Mouse (Mus musculus) liver, postnatal 0 days (tissue): ENCODE data around the gene Chd6. TPM values are rescaled to one million over a fixed set of nuclear protein-coding genes. Genes with fewer than 3 reads are reported as not detected.

Source experiments
- ATAC-seq: fragments of 200-750 bp; cut with Nextera tagmentation; 2 replicates; pipeline ENCODE4 v1.8.0; 2017; ENCODE audit warnings: mild to moderate bottlenecking, moderate library complexity
- DNase-seq: peaks from one replicate; pipeline ENCODE4 v3.0.0-alpha.2; 2016
- H3K27ac ChIP-seq: fragments of 300-500 bp; sonication (generic); 2 replicates; pipeline ENCODE4 v1.5.1; 2014; ENCODE audit warnings: antibody characterized with exemption, moderate library complexity, mild to moderate bottlenecking, low read depth
- H3K27me3 ChIP-seq: fragments of 300-500 bp; sonication (generic); 2 replicates; pipeline ENCODE4 v1.6.1; 2014; ENCODE audit warnings: low read length, control low read depth, mixed read lengths; ENCODE audit not compliant: insufficient read depth
- H3K36me3 ChIP-seq: fragments of 300-500 bp; sonication (generic); replicated peaks from 2 replicates; pipeline ENCODE4 v1.6.1; 2014; ENCODE audit warnings: mild to moderate bottlenecking, control low read depth, low read length, moderate library complexity, mixed read lengths; ENCODE audit not compliant: insufficient read depth
- H3K4me1 ChIP-seq: fragments of 300-500 bp; sonication (generic); 2 replicates; pipeline ENCODE4 v1.6.1; 2014; ENCODE audit warnings: antibody characterized with exemption, mild to moderate bottlenecking, control low read depth; ENCODE audit not compliant: insufficient read depth
- H3K4me2 ChIP-seq: fragments of 300-500 bp; sonication (generic); 2 replicates; pipeline ENCODE4 v1.6.1; 2014; ENCODE audit warnings: low read depth, mild to moderate bottlenecking, low read length, moderate library complexity, mixed read lengths
- H3K4me3 ChIP-seq: fragments of 300-500 bp; sonication (generic); 2 replicates; pipeline ENCODE4 v1.5.1; 2014; ENCODE audit warnings: low read depth, low read length
- H3K9ac ChIP-seq: fragments of 300-500 bp; sonication (generic); replicated peaks from 2 replicates; pipeline ENCODE4 v1.6.1; 2014; ENCODE audit warnings: mild to moderate bottlenecking, moderate library complexity
- H3K9me3 ChIP-seq: fragments of 300-500 bp; sonication (generic); 2 replicates; pipeline ENCODE4 v1.6.1; 2016; ENCODE audit warnings: mild to moderate bottlenecking, control low read depth, low read length, mixed read lengths
- CTCF ChIP-seq: sonication (generic); IDR thresholded peaks from 2 replicates; pipeline ENCODE4 v1.5.1; 2016; ENCODE audit warnings: antibody characterized with exemption, low read depth
- EP300 ChIP-seq: IDR thresholded peaks from 2 replicates; pipeline ENCODE4 v1.6.1; 2016; ENCODE audit warnings: antibody characterized with exemption, low read depth, mild to moderate bottlenecking
- WGBS: fragments of 180-500 bp; shearing (Covaris S2); extraction: QIAGEN DNeasy Blood & Tissue Kit; methylation state at CpG from one replicate; pipeline ENCODE4 v1.1.7; 2014; ENCODE audit not compliant: insufficient replicate concordance; 5-methylcytosine and 5-hydroxymethylcytosine counted together
- polyA plus RNA-seq: library from polyadenylated mRNA; unstranded; fragments of >200 nt; fragmentation: Nextera tagmentation; extraction: Ambion mirVana; gene quantifications from 2 replicates; pipeline ENCODE4 v1.2.1, GENCODE M21; 2015

The Chd6 gene
- polyA plus RNA-seq, 1 experiment from 2014 or later, result 4.0 TPM

DNA sequence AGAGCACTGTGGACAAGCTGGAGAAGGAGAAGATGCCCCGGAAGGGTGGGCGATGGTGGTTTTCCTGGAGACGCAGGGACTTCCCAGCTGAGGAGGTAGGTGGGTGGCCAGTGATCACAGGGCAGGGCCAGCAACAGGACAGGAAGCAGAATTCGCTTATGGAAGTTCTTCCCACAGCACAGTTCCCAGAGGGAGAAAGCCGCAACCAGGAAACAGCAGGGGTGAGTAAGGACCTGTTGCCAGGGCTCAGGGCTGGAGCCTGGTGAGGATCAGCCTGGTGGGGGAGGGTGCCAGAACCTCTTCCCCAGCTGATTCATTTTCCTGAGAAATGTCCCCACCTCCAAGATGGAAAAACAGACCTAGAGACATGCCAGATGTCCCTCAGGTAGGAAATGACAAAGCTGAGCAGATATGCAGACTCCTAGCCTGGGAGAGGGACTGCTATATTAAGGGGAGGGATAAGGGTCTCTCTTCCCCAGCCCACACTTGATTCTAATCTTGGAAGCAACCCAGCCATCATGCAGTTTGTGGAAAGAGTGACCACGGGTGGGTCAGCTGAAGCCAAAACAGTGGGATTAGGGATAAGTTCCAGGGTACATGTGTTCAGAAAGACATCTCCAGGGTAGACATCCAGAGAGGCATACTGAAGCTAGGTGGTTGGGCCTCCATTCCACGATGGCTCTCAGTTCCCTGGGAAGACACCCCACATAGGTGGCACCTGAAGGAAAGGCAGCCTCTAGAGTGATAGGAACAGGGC is 207.0 kb downstream of the Chd6 start:
- WGBS, result 58% methylated on average over 7 of the region's 7 CpGs
- H3K9ac ChIP-seq, result no peak overlapping the region
- 0 out of 2 replicates have a peak, but pooled peaks cover 3% of the 10 kb centered on the region for H3K36me3 ChIP-seq
- H3K4me1 ChIP-seq, result no peaks in the 10 kb centered on the region
- H3K9me3 ChIP-seq, result no peaks in the 10 kb centered on the region
- no peak overlapping the region for H3K4me2 ChIP-seq
- DNase-seq (no peak), ATAC-seq (no peak)
- no peak overlapping the region for H3K27ac ChIP-seq
- no peak overlapping the region for H3K4me3 ChIP-seq
- TF ChIP-seq CTCF (no peak), EP300 (no peak)
- H3K27me3 ChIP-seq, result no peaks in the 10 kb centered on the region

Other genes starting within 250 kb of the Chd6 start
- 4.1 and 6.0 TPM in 2 replicates for gene Zhx3, start 236.1 kb downstream of the Chd6 start, polyA plus RNA-seq
- 0.91 and 1.2 TPM in 2 replicates for gene Lpin3, start 228.4 kb downstream of the Chd6 start, polyA plus RNA-seq
- 0.07 TPM in 1 of 2 replicates, not detected in the other for gene Emilin3, start 196.7 kb downstream of the Chd6 start, polyA plus RNA-seq